Mouse (Mus musculus) CH12F3 (cell line): ENCODE results near the gene Gm29609.
"Not testable (repeated sequence)": the region's sequence is repeated elsewhere in the genome, so short reads cannot be mapped to it uniquely, and the experiment has no call there.

Experiments used
- in situ Hi-C: fragments of 300-500 bp; cut with MboI; formaldehyde crosslinking; loops from 2 replicates; pipeline ENCODE4 v1.14.3; 2020; ENCODE audit warnings: low sequenced_read_pairs

Gene Gm29609

GRCm38 (mm10) chr5:31179766-31180630 lies at the start of gene Gm29609, which contains the start of gene Gtf3c2:
Gene Gm29609 (minus strand): TSS chr5:31179911.
Gene Gtf3c2 (minus strand): TSS chr5:31180144.
- in situ Hi-C loops, result no loop called here

- in situ Hi-C loops, result no loop called here
Measured at GRCm38 (mm10) chr5:31226641-31227040, 46.9 kb upstream of the Gm29609 start.

GRCm38 (mm10) chr5:31222696-31223095 lies 43.0 kb upstream of the Gm29609 start:
- in situ Hi-C loops, result no loop called here

- in situ Hi-C loops, result no loop called here
Measured at GRCm38 (mm10) chr5:31221304-31221945, 41.7 kb upstream of the Gm29609 start.

GRCm38 (mm10) chr5:31220448-31221303 lies 41.0 kb upstream of the Gm29609 start, which contains the start of gene Ppm1g:
Gene Ppm1g (minus strand): TSS chr5:31220687.
- in situ Hi-C loops, result no loop called here

- in situ Hi-C loops, result no loop called here
Measured at GRCm38 (mm10) chr5:31219911-31220447, 40.3 kb upstream of the Gm29609 start.

DNA sequence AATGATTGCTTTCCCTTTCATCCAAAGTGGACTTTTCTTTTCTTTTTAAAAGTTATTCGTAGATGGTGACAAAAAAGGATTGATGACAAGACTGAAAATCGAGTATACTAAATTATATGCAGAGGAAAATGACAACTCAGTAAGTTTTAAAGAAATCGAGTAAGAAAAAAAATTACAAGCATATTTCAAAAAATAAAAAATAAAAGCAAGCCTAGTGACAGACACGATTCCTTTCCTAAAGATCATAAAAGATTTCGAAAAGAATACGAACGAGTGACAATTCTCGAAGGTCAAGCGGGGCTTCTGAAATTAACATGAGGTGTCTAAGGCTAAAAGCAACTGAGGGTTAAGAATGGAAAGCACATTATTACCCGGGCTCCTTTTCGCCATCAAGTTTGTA lies 39.8 kb upstream of the Gm29609 start:
- in situ Hi-C loops, result no loop called here

- in situ Hi-C loops, result no loop called here
Measured at GRCm38 (mm10) chr5:31219070-31219469, 39.4 kb upstream of the Gm29609 start.

GRCm38 (mm10) chr5:31218294-31218693 lies 38.6 kb upstream of the Gm29609 start:
- in situ Hi-C loops, result no loop called here

GRCm38 (mm10) chr5:31216554-31216953 lies 36.8 kb upstream of the Gm29609 start:
- in situ Hi-C loops, result not testable (repeated sequence)

- in situ Hi-C loops, result no loop called here
Measured at GRCm38 (mm10) chr5:31204421-31204820, 24.7 kb upstream of the Gm29609 start.

- in situ Hi-C loops, result no loop called here
Measured at GRCm38 (mm10) chr5:31203866-31204265, 24.2 kb upstream of the Gm29609 start.

DNA sequence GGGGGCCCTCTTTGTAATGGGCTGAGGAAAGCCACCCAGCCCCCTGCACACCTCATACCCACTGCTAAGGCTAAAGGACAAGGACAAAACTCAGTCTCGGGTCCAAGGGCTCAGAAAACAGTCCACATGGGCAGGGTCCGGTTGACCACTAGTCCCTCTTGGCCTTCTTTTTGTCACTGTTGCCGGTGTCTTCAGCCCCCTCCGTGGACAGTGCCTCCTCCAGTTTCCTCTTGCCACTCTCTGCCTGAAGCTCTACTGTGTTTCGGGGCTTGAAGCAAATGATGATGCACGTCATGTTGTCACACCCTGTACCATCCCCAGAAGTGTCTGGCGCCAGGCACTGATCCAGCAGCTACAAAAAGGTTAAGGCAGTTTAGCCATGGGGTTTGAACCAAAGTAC lies 23.2 kb upstream of the Gm29609 start:
- in situ Hi-C loops, result no loop called here

- in situ Hi-C loops, result no loop called here
Measured at GRCm38 (mm10) chr5:31201742-31202590, 22.3 kb upstream of the Gm29609 start, which contains the start of gene Zfp513. Gene Zfp513 (minus strand): TSS chr5:31202303.

- in situ Hi-C loops, result no loop called here
Measured at GRCm38 (mm10) chr5:31201042-31201741, 21.5 kb upstream of the Gm29609 start.

GRCm38 (mm10) chr5:31200327-31200768 lies 20.6 kb upstream of the Gm29609 start:
- in situ Hi-C loops, result no loop called here

DNA sequence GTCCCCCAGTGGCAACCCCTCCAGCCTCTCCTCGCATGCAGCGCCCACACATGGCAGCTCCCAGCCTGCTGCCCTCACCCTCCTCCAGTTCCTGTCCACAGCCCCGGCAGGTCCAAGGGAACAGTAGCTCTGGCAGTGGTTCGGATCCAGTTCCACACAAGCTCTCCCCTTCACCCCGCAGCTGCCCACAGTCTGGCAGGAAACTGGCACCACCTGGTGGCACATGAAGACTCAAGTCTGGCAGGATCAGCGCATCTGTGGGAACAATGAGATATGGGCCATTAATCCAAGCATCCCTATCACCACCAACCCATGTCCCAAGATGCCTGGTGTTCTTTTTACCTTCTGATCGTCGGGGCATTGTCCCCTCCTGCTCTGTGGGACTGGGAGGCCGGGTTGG lies 20.2 kb upstream of the Gm29609 start:
- in situ Hi-C loops, result no loop called here

GRCm38 (mm10) chr5:31199321-31199892 lies 19.7 kb upstream of the Gm29609 start:
- in situ Hi-C loops, result no loop called here
